Mouse (Mus musculus) hindbrain, embryonic 16.5 days (tissue): ENCODE data around the gene Tmem8. TPM values are rescaled to one million over a fixed set of nuclear protein-coding genes. Genes with fewer than 3 reads are reported as not detected.

ENCODE experiments used
- ATAC-seq: fragments of 200-750 bp; cut with Nextera tagmentation; 2 replicates; pipeline ENCODE4 v1.8.0; 2017; ENCODE audit warnings: moderate TSS enrichment, moderate library complexity
- H3K27ac ChIP-seq: fragments of 300-500 bp; sonication (generic); 2 replicates; pipeline ENCODE4 v1.5.1; 2014; ENCODE audit warnings: low read depth, mild to moderate bottlenecking, control low read depth, low read length, moderate library complexity
- H3K27me3 ChIP-seq: fragments of 300-500 bp; sonication (generic); replicated peaks from 2 replicates; pipeline ENCODE4 v1.6.1; 2014; ENCODE audit warnings: low read length; ENCODE audit not compliant: control insufficient read depth, insufficient read depth
- H3K36me3 ChIP-seq: fragments of 300-500 bp; sonication (generic); 2 replicates; pipeline ENCODE4 v1.6.1; 2014; ENCODE audit warnings: mild to moderate bottlenecking, low read length, moderate library complexity, mixed read lengths; ENCODE audit not compliant: control insufficient read depth, insufficient read depth
- H3K4me1 ChIP-seq: fragments of 300-500 bp; sonication (generic); 2 replicates; pipeline ENCODE4 v1.6.1; 2014; ENCODE audit warnings: low read depth, low read length; ENCODE audit not compliant: control insufficient read depth, insufficient read depth
- H3K4me2 ChIP-seq: fragments of 300-500 bp; sonication (generic); 2 replicates; pipeline ENCODE4 v1.6.1; 2014; ENCODE audit warnings: mild to moderate bottlenecking, low read length, control low read depth, moderate library complexity
- H3K4me3 ChIP-seq: fragments of 300-500 bp; sonication (generic); 2 replicates; pipeline ENCODE4 v1.5.1; 2014; ENCODE audit warnings: mild to moderate bottlenecking, low read length, control low read depth, moderate library complexity
- H3K9ac ChIP-seq: fragments of 300-500 bp; sonication (generic); 2 replicates; pipeline ENCODE4 v1.6.1; 2014; ENCODE audit warnings: low read depth, mild to moderate bottlenecking, control low read depth, low read length, moderate library complexity
- H3K9me3 ChIP-seq: fragments of 300-500 bp; sonication (generic); 2 replicates; pipeline ENCODE4 v1.6.1; 2014; ENCODE audit warnings: mild to moderate bottlenecking, low read length, moderate library complexity; ENCODE audit not compliant: control insufficient read depth
- WGBS: fragments of 180-500 bp; shearing (Covaris S2); extraction: QIAGEN DNeasy Blood & Tissue Kit; methylation state at CpG from one replicate; pipeline ENCODE4 v1.1.7; 2014; 5-methylcytosine and 5-hydroxymethylcytosine counted together
- polyA plus RNA-seq: library from polyadenylated mRNA; unstranded; fragments of >200 nt; fragmentation: Nextera tagmentation; extraction: Ambion mirVana; gene quantifications from 2 replicates; pipeline ENCODE4 v1.2.1, GENCODE M21; 2015

Tmem8 gene
- polyA plus RNA-seq = 4.0 and 4.2 TPM in 2 replicates

DNA sequence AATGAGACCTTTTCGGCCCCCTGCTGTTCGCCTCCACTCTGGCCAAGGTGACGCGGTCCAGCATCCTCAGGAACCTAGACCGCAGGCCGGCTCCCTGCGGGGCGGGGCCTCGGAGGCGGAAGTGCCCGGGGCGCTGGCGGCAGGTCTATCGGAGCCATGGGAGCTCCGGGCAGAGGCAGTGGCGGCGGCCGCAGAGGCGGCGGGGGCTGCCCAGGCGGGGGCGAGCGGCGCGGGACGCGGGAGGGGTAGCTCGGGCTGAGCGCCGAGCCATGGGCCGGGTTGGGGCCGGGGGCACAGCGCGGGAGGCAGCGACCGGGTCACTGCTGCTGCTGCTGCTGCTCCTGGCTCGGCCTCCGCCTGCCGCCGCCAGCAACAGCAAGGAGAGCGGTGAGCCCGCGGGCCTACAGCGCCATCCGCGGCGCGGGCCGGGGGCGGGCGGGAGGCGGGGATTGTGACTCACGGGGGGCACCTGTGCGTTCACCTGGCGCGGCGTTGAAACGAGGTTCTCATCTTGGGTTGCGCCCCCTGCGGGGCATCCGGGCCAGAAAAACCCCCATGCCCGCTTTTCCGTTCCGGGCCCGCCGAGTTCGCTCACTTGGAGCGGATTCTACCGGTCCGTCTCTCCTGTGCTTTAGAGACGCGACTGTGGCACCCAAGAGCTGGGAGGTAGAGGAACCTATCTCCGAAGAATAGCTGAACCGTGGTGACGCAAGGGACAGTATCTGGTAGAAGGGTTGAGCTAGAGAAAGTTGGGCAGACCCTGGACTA lies at the start of gene Tmem8:
Tmem8 (plus strand) TSS at position 119 of the 768 bp plus-strand sequence.
- ATAC-seq = peak; percentile 72
- WGBS = under 1% methylated on average over 65 of the region's 75 CpGs

DNA sequence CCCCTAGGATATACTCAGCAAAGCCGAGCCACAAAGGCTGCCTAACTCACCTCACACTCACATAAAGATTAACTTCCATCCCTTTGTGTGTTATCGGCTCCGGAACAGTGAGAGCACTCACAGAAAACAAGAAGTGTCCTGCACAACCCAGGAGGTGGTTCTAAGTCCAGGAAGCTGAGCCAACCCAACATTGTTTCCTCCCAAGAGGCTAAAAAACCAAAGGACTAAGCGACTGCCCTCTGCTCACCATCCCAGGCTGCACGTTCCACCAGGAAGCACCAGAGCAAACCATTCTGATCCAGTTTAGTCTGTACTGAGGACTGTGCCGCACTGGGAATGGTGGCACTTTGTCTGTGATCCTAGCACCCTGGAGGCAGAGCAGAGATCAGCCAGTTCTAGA lies 48.2 kb upstream of the Tmem8 start:
- no peak for ATAC-seq

More for the DNA sequence above, at the start of gene Tmem8:
- Histone ChIP-seq H3K4me3 (peak within 1 kb of the TSS; percentile 71), H3K27me3 (peaks cover 34% of the 10 kb centered on the region), H3K36me3 (no peaks in the 10 kb centered on the region), H3K4me2 (peak within 1 kb of the TSS; percentile 90), H3K27ac (peak within 1 kb of the TSS; percentile 73), H3K9ac (peak within 1 kb of the TSS; percentile 94), H3K4me1 (peaks cover 9% of the 10 kb centered on the region), H3K9me3 (no peaks in the 10 kb centered on the region)

DNA sequence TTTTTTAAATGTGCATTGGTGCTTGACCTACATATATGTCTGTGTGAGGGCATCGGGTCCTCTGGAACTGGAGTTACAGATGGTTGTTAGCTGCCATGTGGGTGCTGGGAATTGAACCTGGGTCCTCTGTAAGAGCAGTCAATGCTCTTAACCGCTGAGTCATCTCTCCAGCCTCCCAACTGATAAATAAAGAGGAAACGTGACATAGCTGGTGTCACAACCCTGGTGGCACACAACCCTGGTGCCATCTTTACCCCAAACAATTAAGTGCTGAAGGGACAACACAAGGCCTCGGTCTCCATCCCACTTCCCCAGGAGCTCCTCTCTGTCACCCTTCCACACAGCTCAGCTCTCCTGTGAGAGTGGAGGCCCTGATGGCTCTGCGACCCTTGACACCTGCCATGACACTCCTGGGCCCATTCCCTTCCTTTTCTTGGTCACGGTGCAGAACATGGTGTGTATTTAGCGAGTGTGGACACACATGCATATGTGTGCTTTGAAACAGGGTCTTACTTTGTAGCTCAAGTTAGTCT lies 46.5 kb upstream of the Tmem8 start:
- no peak for ATAC-seq
- 89% methylated on average over 7 of the region's 7 CpGs for WGBS
- H3K9me3 ChIP-seq = no peaks in the 10 kb centered on the region
- peak overlapping the region; percentile 97 for H3K4me2 ChIP-seq
- peaks cover 42% of the 10 kb centered on the region for H3K4me1 ChIP-seq
- no peaks in the 10 kb centered on the region for H3K27me3 ChIP-seq
- peak overlapping the region; percentile 82 for H3K4me3 ChIP-seq
- H3K36me3 ChIP-seq = no peaks in the 10 kb centered on the region
- H3K27ac ChIP-seq = no peak overlapping the region
- H3K9ac ChIP-seq = peak overlapping the region; percentile 55; the same call in 1 of the 2 replicates

More for the DNA sequence above, 48.2 kb upstream of the Tmem8 start:
- Histone ChIP-seq H3K4me3 (no peak overlapping the region), H3K4me1 (peaks cover 40% of the 10 kb centered on the region), H3K27ac (no peak overlapping the region), H3K4me2 (peak overlapping the region; percentile 32), H3K27me3 (no peaks in the 10 kb centered on the region), H3K9me3 (no peaks in the 10 kb centered on the region), H3K9ac (no peak overlapping the region), H3K36me3 (no peaks in the 10 kb centered on the region)
- 59% methylated on average over 6 of the region's 6 CpGs for whole genome bisulfite sequencing

DNA sequence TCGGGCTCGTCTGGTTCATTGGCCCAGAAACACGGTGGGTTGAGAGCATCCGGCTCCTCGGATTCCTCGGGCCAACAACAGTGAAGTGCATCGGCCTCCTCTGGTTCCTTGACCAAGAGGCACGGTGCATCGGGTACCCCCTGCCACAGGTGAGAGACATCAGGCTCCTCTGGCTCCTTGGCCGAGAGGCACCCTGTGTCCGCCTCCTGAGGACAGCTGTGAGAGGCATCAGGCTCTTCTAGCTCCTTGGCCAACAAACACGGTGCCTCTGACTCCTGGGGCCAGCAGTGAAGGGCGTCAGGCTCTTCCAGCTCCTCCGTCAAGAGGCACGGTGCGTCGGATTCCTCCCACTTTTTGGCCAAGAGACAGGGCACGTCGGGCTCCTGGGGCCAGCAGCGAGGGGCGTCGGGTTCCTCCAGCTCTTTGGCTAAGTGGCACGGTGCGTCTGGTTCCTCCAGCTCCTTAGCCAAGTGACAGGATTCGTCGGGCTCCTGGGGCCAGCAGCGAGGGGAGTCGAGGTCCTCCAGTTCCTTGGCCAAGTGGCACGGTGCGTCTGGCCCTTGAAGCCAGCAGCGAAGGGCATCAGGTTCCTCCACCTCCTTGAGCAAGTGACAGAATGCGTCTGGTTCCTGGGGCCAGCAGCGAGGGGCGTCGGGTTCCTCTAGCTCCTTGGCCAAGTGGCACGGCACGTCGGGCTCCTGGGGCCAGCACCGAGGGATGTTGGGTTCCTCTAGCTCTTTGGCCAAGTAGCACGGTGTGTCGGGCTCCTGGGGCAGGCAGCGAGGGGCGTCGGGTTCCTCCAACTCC lies 44.9 kb upstream of the Tmem8 start:
- peaks cover 37% of the 10 kb centered on the region for H3K4me1 ChIP-seq
- H3K4me3 ChIP-seq = peak overlapping the region; percentile 82
- peak overlapping the region; percentile 97 for H3K9ac ChIP-seq
- peak overlapping the region; percentile 97 for H3K4me2 ChIP-seq
- peak overlapping the region; percentile 94 for H3K27ac ChIP-seq
- peaks cover 4% of the 10 kb centered on the region; the same call in 1 of the 2 replicates for H3K27me3 ChIP-seq
- H3K9me3 ChIP-seq = no peaks in the 10 kb centered on the region
- ATAC-seq = peak; percentile 17; the same call in 1 of the 2 replicates
- under 1% methylated on average over 42 of the region's 44 CpGs for WGBS
- H3K36me3 ChIP-seq = no peaks in the 10 kb centered on the region

DNA sequence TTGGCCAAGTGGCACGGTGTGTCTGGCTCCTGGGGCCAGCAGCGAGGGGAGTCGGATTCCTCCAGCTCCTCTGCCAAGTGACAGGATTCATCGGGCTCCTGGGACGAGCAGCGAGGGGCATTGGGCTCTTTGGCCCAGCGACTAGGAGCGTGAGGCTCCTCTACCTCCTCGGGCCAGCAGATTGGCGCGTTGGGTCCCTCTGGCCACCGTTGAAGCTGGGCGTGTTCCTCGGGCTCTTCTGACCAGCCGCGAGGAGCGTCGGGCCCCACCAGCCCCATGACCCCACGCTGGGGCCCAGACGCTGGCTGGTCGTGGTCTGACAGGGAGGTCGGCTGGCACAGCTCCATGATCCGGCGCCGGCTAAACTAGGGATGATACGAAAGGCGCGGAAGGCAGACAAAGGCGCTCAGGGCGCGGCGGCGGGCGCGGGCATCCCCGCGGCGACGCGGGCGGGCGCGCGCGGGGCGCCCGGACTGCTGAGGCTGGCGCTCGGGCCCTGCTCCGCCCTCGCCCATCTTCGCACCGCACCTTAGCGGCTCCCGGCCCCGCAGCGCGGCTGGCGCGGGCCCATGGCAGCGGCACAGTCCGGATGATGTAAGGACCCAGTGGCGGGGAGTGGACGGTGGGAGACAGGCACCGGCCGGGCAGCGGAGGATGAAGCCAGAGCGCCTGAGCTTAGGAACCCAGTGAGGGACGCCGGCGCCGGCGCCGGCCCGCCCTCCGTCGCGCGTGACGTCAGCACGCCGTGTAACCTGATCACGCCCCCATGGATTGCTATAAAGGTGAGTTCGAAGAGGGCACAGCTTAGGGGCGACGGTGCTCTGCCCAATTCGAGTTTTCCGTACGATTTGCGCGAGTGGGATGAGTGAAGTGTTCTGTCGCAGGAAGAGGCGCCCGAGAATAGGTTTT lies 44.0 kb upstream of the Tmem8 start, which contains the start of gene Rab11fip3:
Rab11fip3 (minus strand) TSS at position 725 of the 909 bp plus-strand sequence.
- H3K4me1 ChIP-seq = peaks cover 37% of the 10 kb centered on the region
- under 1% methylated on average over 87 of the region's 94 CpGs for WGBS

DNA sequence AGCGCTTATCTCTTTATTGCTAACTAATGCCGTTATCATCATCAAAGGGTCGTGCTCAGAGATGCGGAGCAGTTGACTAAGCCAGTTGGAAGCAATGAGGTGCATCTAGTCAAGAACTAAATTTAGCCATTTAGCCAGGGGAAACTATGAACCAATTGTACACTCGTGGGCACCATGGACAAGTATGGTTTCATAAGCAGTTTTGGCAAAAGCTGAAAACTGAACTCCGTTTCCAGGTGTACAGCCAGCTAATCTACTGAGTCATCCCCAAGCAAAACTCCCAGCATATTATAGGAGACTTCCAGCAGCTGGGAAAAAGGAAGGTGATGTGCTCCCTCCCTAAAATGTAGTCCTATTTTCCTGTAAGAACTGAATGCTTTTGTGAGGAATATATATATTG lies 43.0 kb upstream of the Tmem8 start:
- H3K9me3 ChIP-seq = no peaks in the 10 kb centered on the region
- H3K4me2 ChIP-seq = peak overlapping the region; percentile 97
- H3K4me3 ChIP-seq = peak overlapping the region; percentile 82
- no peak for ATAC-seq
- H3K27me3 ChIP-seq = peaks cover 4% of the 10 kb centered on the region; the same call in 1 of the 2 replicates
- H3K9ac ChIP-seq = no peak overlapping the region; the same call in 1 of the 2 replicates
- H3K27ac ChIP-seq = no peak overlapping the region
- H3K36me3 ChIP-seq = no peaks in the 10 kb centered on the region
- H3K4me1 ChIP-seq = peaks cover 27% of the 10 kb centered on the region
- WGBS = 45% methylated on average over 6 of the region's 6 CpGs

More for the DNA sequence above, 44.0 kb upstream of the Tmem8 start, which contains the start of gene Rab11fip3:
- Histone ChIP-seq H3K27me3 (peaks cover 4% of the 10 kb centered on the region; the same call in 1 of the 2 replicates), H3K9me3 (no peaks in the 10 kb centered on the region), H3K9ac (peak within 1 kb of the TSS; percentile 97), H3K27ac (peak within 1 kb of the TSS; percentile 94), H3K36me3 (no peaks in the 10 kb centered on the region), H3K4me2 (peak within 1 kb of the TSS; percentile 97), H3K4me3 (peak within 1 kb of the TSS; percentile 82)
- peak; percentile 95 for ATAC-seq

DNA sequence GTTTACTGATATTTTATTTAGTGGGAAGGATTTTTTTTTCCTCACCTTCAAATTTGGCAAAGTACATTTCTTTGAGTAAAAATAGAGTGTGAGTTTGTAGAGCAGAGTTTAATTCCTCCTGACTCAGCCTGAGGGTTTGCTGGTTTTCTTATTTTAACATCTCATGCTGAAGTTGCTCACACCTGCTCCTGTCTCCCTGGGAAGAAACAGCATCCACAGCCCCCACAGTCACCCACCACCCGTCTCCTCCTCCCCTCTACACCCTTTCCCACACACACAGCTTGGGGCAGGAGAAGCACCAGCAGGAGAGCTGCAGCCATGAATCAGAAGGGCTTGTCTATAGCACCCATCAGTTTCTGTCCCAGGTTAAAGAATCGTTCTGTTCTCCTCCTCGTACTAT lies 37.9 kb upstream of the Tmem8 start:
- H3K9ac ChIP-seq = no peak overlapping the region
- no peak overlapping the region for H3K27ac ChIP-seq
- no peaks in the 10 kb centered on the region for H3K36me3 ChIP-seq
- H3K27me3 ChIP-seq = peaks cover 4% of the 10 kb centered on the region; the same call in 1 of the 2 replicates
- no peak overlapping the region for H3K4me3 ChIP-seq
- H3K9me3 ChIP-seq = no peaks in the 10 kb centered on the region
- no peak for ATAC-seq
- H3K4me2 ChIP-seq = no peak overlapping the region
- WGBS = 76% methylated on average over 3 of the region's 3 CpGs
- H3K4me1 ChIP-seq = no peaks in the 10 kb centered on the region

DNA sequence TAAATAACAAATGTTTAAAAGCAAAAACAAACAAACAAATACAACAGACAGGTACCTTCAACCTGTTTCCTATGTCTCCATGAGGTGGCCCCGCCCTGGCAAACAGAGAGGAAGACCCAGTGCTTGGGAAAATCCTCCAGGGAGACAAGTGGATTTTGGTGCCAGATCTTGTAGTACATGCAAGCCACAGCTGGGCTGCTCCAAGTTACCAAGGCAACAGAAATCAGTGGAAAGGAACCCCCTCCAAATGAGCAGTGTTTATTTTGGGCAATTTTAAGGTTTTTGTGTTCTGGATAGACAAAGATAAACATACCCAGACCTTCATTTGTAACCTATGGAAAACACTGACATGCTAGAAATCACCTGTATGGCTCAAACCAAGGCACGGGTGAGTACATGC lies 34.2 kb upstream of the Tmem8 start:
- no peaks in the 10 kb centered on the region for H3K4me1 ChIP-seq
- H3K9ac ChIP-seq = no peak overlapping the region
- H3K9me3 ChIP-seq = no peaks in the 10 kb centered on the region
- no peak overlapping the region for H3K4me3 ChIP-seq
- peaks cover 3% of the 10 kb centered on the region; the same call in 1 of the 2 replicates for H3K36me3 ChIP-seq
- 0 out of 2 replicates have a peak, but pooled peaks have one; percentile 24 for ATAC-seq
- H3K27me3 ChIP-seq = no peaks in the 10 kb centered on the region
- H3K4me2 ChIP-seq = no peak overlapping the region
- no peak overlapping the region for H3K27ac ChIP-seq
- WGBS = 74% methylated on average over 2 of the region's 2 CpGs
